Mouse (Mus musculus): ENCODE measurements around the gene Mrpl18.

The Mrpl18 gene

GRCm38 (mm10) chr17:12865407-12865806 is 50.7 kb downstream of the Mrpl18 start:
- in situ Hi-C loops (cut with MboI, MseI): no loop called here

- in situ Hi-C loops (cut with MboI, MseI): no loop called here
Observed at GRCm38 (mm10) chr17:12864111-12864510, 52.0 kb downstream of the Mrpl18 start.
